Mouse (Mus musculus) frontal cortex, postnatal 25 days (tissue): ENCODE data around the gene H2-Oa.
"Not testable (repeated sequence)": the region's sequence is repeated elsewhere in the genome, so short reads cannot be mapped to it uniquely, and the experiment has no call there.

Experiments used
- DNase-seq, 2 experiments: peaks; one replicate each; pipeline ENCODE4 v3.0.0; 2022; ENCODE audit warnings: low spot score in 2 of 2

The H2-Oa gene

GRCm38 (mm10) chr17:34143461-34143860, 51.3 kb downstream of the H2-Oa start:
- no peak for DNase-seq

GRCm38 (mm10) chr17:34144221-34144620, 52.1 kb downstream of the H2-Oa start:
- DNase-seq = not testable (repeated sequence)
